Mouse (Mus musculus): ENCODE results near the gene Eif1ad. TPM values are rescaled to one million over a fixed set of nuclear protein-coding genes. Genes with fewer than 3 reads are reported as not detected.

The Eif1ad gene
- 19.8 and 21.3 TPM in 2 replicates for polyA plus RNA-seq (2012; rRNA removed)

DNA sequence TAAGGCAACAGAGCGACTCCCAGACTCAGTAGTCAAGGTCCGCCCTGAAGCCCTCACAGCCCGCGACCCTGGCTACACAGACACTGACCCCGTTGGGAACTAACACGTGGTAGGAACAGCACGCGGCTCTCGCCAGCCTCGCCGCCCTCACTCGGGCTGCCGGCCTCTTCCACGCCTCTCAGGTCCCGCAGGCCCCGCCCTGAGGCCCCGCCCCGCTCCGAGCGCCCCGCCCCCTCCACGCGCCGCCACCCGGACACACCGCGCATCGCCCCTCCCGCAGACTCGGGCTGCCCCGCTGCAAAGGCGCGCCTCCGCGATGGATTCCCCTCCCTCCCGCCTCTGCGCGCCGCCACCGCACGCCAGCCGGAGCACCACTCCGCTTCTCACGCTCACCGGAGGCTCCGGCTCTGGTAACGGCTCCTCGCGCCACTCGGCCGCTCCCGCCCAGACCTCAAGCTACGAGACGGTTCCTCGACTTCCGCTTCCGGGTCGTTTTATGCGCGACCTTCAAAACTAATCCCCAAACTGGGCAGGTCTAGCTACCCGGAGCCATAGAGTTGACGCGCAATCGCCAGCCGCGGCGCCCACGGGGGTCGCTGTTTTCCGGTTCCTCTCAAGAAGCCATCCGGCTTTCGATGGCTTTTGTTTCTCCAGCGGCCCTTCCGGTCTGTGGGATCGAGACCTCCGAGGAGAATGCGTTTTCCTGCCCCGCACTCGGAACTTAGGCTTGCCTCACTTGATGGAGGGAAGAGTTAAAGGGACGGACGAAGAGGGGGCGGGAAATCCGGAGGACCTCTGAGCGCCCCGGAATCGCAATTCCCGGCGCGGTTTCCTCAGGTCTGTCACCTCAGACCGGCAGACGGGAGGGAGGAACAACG is at the start of gene Eif1ad:
Gene Eif1ad, plus strand, starts transcription at position 567 of the 878 bp plus-strand sequence.

DNA sequence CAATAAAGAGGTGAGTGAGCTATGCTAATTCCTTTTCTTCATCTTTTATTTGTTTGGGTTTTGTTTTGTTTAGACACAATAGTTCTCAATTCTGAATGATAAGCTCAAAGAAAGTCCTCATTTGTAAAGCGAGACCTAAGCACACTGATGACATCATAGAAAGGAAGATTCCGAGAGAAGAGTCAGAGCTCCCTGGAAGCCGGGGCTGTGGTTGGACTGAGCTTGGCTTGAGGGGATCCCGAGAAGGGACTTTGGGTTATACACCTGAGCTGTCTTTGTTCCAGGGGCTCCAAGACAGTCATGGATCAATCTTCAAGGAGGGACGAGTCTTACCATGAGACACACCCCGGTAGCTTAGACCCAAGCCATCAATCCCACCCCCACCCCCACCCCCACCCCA is 31.1 kb upstream of the Eif1ad start, which contains the start of gene Catsper1:
Gene Catsper1, plus strand, starts transcription at position 301 of the 400 bp plus-strand sequence.

DNA sequence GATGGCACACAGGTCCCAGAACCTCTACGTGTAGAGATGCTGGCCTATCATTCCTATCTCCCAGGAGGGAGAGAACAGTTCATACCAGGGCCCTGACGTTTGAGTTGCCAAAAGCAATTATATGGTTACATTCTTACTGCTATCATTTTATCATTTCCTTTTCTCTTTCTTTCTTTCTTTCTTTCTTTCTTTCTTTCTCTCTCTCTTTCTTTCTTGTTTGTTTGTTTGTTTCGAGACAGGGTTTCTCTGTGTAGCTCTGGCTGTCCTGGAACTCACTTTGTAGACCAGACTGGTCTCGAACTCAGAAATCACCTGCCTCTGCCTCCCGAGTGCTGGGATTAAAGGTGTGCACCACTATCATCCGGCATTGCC is 17.1 kb upstream of the Eif1ad start, which contains the start of gene Cst6:
Gene Cst6, minus strand, starts transcription at position 73 of the 372 bp plus-strand sequence.

DNA sequence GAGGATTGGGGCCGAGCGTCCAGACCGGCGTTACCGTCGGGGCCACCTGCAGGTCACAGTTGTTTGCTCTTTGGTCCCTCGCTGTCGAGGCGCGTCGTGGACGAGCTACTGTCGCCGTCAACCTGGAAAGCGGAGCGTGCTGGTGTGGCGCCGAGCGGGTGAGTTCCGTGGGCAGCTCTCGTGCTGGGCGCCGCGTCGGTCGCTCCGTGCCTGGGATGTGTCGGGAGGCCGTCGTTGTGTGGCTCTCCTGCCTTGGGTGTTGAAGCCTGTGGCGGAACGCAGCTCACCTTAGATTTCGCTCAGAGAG is 465 bp downstream of the Eif1ad start, which contains the start of gene Banf1:
Gene Banf1, minus strand, starts transcription at position 116 of the 307 bp plus-strand sequence.

DNA sequence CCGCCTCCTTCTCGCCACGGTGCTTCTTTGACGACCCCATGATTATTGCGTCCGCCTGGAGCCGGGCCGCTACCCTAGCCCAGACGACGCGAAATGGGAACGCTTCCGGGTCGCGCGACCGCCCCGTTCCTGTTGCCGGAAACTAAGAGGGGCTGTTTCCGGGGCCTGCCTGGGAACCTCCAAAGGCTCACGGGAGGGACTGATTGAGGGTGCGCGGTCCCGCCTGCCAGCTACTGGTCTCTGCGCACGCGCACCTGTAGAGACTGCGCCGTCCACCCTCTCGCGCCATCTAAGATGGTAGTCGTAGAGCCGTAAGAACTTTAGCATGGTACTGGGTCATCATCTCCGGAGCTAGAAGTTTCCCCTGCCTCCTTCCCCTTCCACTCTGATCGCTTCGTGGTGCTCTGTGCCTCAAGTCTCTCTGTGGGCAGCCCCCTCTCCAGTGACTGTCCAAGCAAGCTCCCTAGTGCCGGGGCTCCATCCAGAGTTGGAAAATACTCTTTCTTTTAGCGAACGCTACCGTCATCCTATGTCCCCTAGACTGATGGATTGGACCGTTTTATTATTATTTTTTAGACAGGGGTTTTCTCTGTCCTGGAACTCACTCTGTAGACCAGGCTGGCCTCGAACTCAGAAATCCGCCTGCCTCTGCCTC is 22.2 kb downstream of the Eif1ad start, which contains the start of gene Sart1:
Gene Sart1, minus strand, starts transcription at position 116 of the 655 bp plus-strand sequence.

DNA sequence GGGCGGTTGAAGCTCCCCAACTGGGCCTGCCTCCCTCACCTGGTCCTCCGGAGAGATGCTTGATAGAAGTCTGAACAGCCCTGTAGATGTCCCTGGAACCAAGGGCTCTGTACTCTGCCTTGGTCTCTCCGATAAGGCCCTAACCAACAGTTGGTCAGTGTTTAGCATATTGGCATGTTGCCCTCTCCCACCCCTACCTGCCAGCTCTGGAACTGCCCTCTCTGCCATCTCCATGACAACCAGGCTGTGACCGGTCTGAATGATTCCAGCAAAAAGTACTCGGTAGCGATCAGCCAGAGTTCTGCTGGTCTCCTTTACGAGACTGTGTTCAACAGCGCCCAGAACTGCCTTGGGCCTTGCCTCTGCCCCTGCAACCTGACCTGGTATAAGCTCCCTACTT is 35.8 kb downstream of the Eif1ad start, which contains the start of gene Tsga10ip:
Gene Tsga10ip, minus strand, starts transcription at position 234 of the 400 bp plus-strand sequence.

Other genes with a start within 250 kb of the Eif1ad start
- gene Klc2, start 248.2 kb upstream of the Eif1ad start, polyA plus RNA-seq (2012; rRNA removed) = 26.5 and 30.6 TPM in 2 replicates
- 12.2 and 14.3 TPM in 2 replicates for gene Pacs1, start 93.6 kb upstream of the Eif1ad start, polyA plus RNA-seq (2012; rRNA removed)
- gene Sf3b2, start 71.3 kb upstream of the Eif1ad start, polyA plus RNA-seq (2012; rRNA removed) = 98.0 and 109 TPM in 2 replicates
- 0.16 and 0.31 TPM in 2 replicates for gene Gal3st3, start 68.4 kb upstream of the Eif1ad start, polyA plus RNA-seq (2012; rRNA removed)
- not detected in 2 replicates for gene Catsper1, start 31.0 kb upstream of the Eif1ad start, polyA plus RNA-seq (2012; rRNA removed)
- gene Cst6, start 17.2 kb upstream of the Eif1ad start, polyA plus RNA-seq (2012; rRNA removed) = 7.1 and 14.1 TPM in 2 replicates
- 71.2 and 91.0 TPM in 2 replicates for gene Banf1, start 427 bp downstream of the Eif1ad start, polyA plus RNA-seq (2012; rRNA removed)
- gene Sart1, start 22.0 kb downstream of the Eif1ad start, polyA plus RNA-seq (2012; rRNA removed) = 15.2 and 19.0 TPM in 2 replicates
- 0.33 and 1.9 TPM in 2 replicates for gene Tsga10ip, start 35.8 kb downstream of the Eif1ad start, polyA plus RNA-seq (2012; rRNA removed)
- 95.7 and 96.8 TPM in 2 replicates for gene Drap1, start 58.2 kb downstream of the Eif1ad start, polyA plus RNA-seq (2012; rRNA removed)
- gene AI837181, start 58.4 kb downstream of the Eif1ad start, polyA plus RNA-seq (2012; rRNA removed) = 85.1 and 96.6 TPM in 2 replicates
- 1.3 and 4.0 TPM in 2 replicates for gene Fosl1, start 80.8 kb downstream of the Eif1ad start, polyA plus RNA-seq (2012; rRNA removed)
- gene Ccdc85b, start 91.2 kb downstream of the Eif1ad start, polyA plus RNA-seq (2012; rRNA removed) = 10.3 and 10.6 TPM in 2 replicates
- gene Fibp, start 93.9 kb downstream of the Eif1ad start, polyA plus RNA-seq (2012; rRNA removed) = 124 and 150 TPM in 2 replicates
- gene Ctsw, start 101.8 kb downstream of the Eif1ad start, polyA plus RNA-seq (2012; rRNA removed) = 2.0 and 3.5 TPM in 2 replicates
- 52.6 and 58.6 TPM in 2 replicates for gene Efemp2, start 107.2 kb downstream of the Eif1ad start, polyA plus RNA-seq (2012; rRNA removed)
- 31.9 and 38.6 TPM in 2 replicates for gene Mus81, start 121.7 kb downstream of the Eif1ad start, polyA plus RNA-seq (2012; rRNA removed)
- gene Cfl1, start 123.7 kb downstream of the Eif1ad start, polyA plus RNA-seq (2012; rRNA removed) = 350 and 446 TPM in 2 replicates
- gene 1700020D05Rik, start 137.0 kb downstream of the Eif1ad start, polyA plus RNA-seq (2012; rRNA removed) = 0.30 and 0.34 TPM in 2 replicates
- 4.2 and 4.4 TPM in 2 replicates for gene Snx32, start 143.8 kb downstream of the Eif1ad start, polyA plus RNA-seq (2012; rRNA removed)
- 23.0 and 29.1 TPM in 2 replicates for gene Ovol1, start 193.9 kb downstream of the Eif1ad start, polyA plus RNA-seq (2012; rRNA removed)
- 18.2 and 20.7 TPM in 2 replicates for gene Ap5b1, start 201.3 kb downstream of the Eif1ad start, polyA plus RNA-seq (2012; rRNA removed)
- gene Rnaseh2c, start 235.1 kb downstream of the Eif1ad start, polyA plus RNA-seq (2012; rRNA removed) = 40.4 and 56.8 TPM in 2 replicates
- 45.6 and 50.6 TPM in 2 replicates for gene Kat5, start 243.5 kb downstream of the Eif1ad start, polyA plus RNA-seq (2012; rRNA removed)

Measured in colon, adult 2 months (tissue).